Mouse (Mus musculus): Measurements from ENCODE around the gene Prpf38a. TPM values are rescaled to one million over a fixed set of nuclear protein-coding genes. Genes with fewer than 3 reads are reported as not detected.

The Prpf38a gene
- 56.9 and 63.9 TPM in 2 replicates for polyA plus RNA-seq (2015; fragmentation: Nextera tagmentation; extraction: Ambion mirVana)

DNA sequence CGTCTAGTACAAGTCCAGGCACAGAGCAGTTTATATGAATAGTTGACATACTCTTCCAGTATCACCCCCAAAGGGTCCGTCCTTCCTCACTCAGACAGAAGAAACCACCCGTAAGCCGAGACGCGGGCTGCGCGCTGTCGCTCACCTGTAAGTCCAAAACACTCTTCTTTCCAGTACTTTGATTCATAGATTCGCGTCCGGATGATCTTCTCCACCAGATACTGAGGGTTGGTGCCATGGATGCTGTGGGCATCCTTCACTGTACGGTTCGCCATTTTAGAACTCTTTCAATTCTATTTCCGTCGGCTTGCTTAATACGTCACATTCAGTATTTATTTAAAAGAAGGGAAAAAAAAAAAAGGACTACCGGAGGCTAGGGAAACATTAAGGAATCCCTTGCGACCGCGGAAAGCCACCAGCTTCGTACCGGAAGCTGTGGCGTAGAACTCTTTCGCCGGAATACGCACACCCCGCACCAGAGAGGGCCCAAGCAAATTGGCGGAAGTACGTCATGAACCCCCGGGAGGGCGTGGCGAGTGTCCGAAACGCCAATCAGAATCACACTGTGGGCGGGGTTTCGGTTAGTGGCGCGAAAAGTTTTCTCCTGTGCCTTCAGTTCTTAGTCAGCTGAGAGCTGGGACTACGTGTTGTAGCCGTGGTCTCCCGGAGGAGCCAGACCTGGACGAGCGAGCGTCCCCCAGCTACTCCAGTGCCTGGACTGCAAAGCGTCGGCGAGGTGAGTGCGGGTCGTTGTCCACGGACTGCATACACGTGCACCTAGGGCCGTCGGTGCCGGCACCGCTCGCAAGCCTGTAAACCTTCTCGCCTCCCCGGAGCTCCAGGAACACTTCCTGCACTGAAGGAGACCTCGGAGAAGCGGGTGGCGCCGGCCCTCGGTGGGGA is at the start of gene Prpf38a, which contains the start of gene Orc1:
Prpf38a (minus strand) TSS at position 497 of the 903 bp plus-strand sequence.
Orc1 (plus strand) TSS at position 584 of the 903 bp plus-strand sequence.
- H3K4me1 ChIP-seq: peaks cover 25% of the 10 kb centered on the region
- H3K9ac ChIP-seq: peak within 1 kb of the TSS; percentile 86
- peak within 1 kb of the TSS; percentile 91 for H3K4me3 ChIP-seq
- H3K27me3 ChIP-seq (replicated peaks): no peaks in the 10 kb centered on the region
- peak within 1 kb of the TSS; percentile 78 for H3K27ac ChIP-seq (replicated peaks)
- under 1% methylated on average over 64 of the region's 64 CpGs for WGBS
- ATAC-seq (ENCODE audit: extremely low read depth, insufficient number of reproducible peaks, low FRiP score, low TSS enrichment): peak; percentile 96
- peaks cover 25% of the 10 kb centered on the region for H3K36me3 ChIP-seq
- peak within 1 kb of the TSS; percentile 91 for H3K4me2 ChIP-seq
- no peaks in the 10 kb centered on the region for H3K9me3 ChIP-seq

DNA sequence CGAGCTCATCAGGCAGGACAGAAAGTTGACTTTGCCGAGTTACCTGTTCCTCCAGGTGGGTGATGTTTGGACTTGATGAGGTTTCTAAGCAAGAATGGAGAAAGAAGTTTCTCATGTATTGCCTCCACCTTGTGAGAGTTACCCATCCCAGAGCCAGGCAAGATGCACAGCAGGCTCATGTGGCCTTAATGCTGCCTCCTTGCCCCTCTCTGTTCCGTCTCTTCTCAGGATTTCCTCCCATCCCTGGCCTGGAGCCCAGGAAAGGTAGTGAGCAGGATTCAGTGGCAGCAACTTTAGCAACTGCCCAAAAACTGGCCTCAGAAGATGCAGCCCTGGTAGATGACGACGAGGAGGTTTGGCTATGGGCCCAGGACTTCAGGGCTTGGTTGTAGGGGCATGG is 47.9 kb upstream of the Prpf38a start:
- H3K36me3 ChIP-seq: peaks cover 87% of the 10 kb centered on the region
- H3K9ac ChIP-seq: no peak overlapping the region
- H3K4me2 ChIP-seq: no peak overlapping the region
- no peak overlapping the region for H3K27ac ChIP-seq (replicated peaks)
- H3K9me3 ChIP-seq: no peaks in the 10 kb centered on the region
- H3K27me3 ChIP-seq (replicated peaks): no peaks in the 10 kb centered on the region
- ATAC-seq (ENCODE audit: extremely low read depth, insufficient number of reproducible peaks, low FRiP score, low TSS enrichment): no peak
- H3K4me3 ChIP-seq: no peak overlapping the region
- H3K4me1 ChIP-seq: no peaks in the 10 kb centered on the region
- 72% methylated on average over 5 of the region's 5 CpGs for WGBS

DNA sequence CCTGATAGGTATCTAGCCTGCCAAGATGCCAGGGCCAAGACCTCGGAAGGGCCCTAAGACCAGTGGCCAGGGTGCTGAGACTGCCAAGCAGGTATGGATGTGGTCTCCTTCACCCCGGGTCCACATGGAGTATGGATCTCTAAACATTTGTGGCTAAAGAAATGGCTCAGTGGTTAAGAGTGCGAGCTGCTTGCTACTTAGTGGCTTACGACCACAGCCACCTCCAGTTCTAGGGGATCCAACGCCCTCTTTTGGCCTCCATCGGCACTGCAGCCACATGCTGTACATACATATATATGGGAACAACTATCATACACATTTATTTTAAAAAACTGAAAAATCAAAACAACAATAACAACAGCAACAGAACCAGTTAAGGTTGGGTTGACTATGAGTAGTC is 42.4 kb upstream of the Prpf38a start:
- Histone ChIP-seq H3K36me3 (peaks cover 38% of the 10 kb centered on the region), H3K9me3 (no peaks in the 10 kb centered on the region), H3K27ac (replicated peaks) (no peak overlapping the region), H3K4me2 (no peak overlapping the region), H3K4me1 (peaks cover 16% of the 10 kb centered on the region), H3K4me3 (no peak overlapping the region), H3K27me3 (replicated peaks) (no peaks in the 10 kb centered on the region), H3K9ac (no peak overlapping the region)
- ATAC-seq (ENCODE audit: extremely low read depth, insufficient number of reproducible peaks, low FRiP score, low TSS enrichment): no peak
- WGBS: 92% methylated on average over 6 of the region's 6 CpGs

DNA sequence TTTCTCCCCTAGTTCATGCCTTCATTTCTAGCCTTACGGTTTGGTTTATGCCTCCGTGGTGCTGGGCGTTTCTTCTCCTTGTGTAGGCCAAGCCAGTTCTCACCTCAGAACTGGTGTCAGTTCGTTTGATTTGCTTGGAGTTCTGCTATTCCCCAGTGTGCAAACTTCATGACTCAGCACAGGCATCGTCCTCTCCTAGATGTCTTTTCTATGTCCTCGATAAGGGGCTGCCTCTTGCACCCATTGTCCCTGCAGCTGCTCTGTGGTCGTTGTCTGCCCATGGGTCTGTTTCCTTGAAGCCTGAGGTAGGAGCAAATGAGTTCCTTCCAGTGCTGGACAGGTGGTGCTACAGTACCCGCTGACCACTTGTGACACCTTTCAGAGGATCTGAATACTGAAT is 41.4 kb upstream of the Prpf38a start:
- Histone ChIP-seq H3K27ac (replicated peaks) (peak overlapping the region; percentile 85), H3K27me3 (replicated peaks) (no peaks in the 10 kb centered on the region), H3K4me3 (peak overlapping the region; percentile 89), H3K36me3 (peaks cover 28% of the 10 kb centered on the region), H3K9me3 (no peaks in the 10 kb centered on the region), H3K4me1 (peaks cover 16% of the 10 kb centered on the region), H3K9ac (peak overlapping the region; percentile 94), H3K4me2 (peak overlapping the region; percentile 71)
- WGBS: 16% methylated on average over 8 of the region's 8 CpGs
- ATAC-seq (ENCODE audit: extremely low read depth, insufficient number of reproducible peaks, low FRiP score, low TSS enrichment): no peak

DNA sequence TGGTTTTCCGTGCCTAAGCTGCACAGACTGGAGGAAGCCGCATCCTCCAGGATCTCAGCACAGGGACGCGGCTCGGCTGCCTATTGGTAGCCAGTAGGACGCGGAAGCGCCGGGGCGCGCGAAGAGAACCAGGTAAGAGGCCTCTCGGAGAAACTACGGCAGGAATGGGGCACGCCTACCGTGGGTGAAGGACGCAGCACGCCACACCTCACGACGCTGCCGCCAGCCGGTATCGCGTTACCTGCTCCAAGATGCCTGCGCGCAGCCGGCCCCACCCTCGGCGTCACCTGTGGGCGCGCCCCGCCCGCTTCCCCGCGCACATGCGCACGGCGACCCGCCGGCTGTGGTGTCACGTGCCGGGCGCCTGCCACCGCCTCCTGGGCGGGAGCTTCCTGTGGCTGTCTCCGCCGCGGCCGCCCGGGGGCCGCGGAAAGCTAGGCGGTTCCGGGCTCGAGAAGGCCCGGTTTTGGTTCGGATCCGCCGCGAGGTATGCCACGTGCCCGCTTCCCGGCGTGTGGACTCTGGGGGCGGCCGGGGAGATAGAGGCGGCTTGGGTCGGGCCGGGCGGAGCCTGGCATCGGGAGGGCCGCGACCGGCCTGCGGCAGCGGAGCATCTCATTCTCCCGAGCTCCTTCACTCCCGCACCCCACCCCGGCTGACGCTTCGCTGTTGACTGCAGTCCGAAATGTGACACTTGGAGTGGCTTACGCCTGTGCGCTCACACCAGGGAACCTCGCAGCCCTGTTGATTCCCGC is 40.6 kb upstream of the Prpf38a start, which contains the start of gene Cc2d1b:
Cc2d1b (plus strand) TSS at position 354 of the 755 bp plus-strand sequence.
- H3K4me2 ChIP-seq: peak within 1 kb of the TSS; percentile 71
- H3K9ac ChIP-seq: peak within 1 kb of the TSS; percentile 94
- no peaks in the 10 kb centered on the region for H3K9me3 ChIP-seq
- H3K27me3 ChIP-seq (replicated peaks): no peaks in the 10 kb centered on the region
- peaks cover 16% of the 10 kb centered on the region for H3K4me1 ChIP-seq
- peak; percentile 91 for ATAC-seq (ENCODE audit: extremely low read depth, insufficient number of reproducible peaks, low FRiP score, low TSS enrichment)
- H3K27ac ChIP-seq (replicated peaks): peak within 1 kb of the TSS; percentile 85
- WGBS: under 1% methylated on average over 86 of the region's 86 CpGs
- peaks cover 24% of the 10 kb centered on the region for H3K36me3 ChIP-seq
- H3K4me3 ChIP-seq: peak within 1 kb of the TSS; percentile 89

DNA sequence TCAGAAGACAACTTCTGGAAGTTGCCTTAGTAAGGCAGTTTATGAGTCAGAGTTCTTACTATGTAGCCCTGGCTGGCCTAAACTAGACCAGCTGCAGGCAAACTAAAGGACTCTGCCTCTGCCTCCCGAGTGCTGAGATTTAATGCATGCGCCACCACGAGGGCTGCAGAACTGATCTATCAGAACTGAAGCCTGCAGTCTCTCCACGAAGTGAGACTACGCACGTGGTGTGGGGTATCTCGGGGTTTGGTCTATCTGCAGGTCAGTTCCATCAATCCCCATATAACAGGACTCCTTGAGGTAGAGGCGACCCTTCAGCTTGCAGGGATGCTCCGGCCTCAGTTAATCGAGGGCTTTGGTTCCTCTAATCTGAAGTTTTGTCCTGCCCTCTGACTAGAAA is 40.0 kb upstream of the Prpf38a start:
- Histone ChIP-seq H3K36me3 (peaks cover 22% of the 10 kb centered on the region), H3K27ac (replicated peaks) (peak overlapping the region; percentile 85), H3K9me3 (no peaks in the 10 kb centered on the region), H3K4me2 (peak overlapping the region; percentile 71), H3K27me3 (replicated peaks) (no peaks in the 10 kb centered on the region), H3K4me3 (peak overlapping the region; percentile 89), H3K4me1 (peaks cover 16% of the 10 kb centered on the region), H3K9ac (peak overlapping the region; percentile 94)
- 1% methylated on average over 10 of the region's 10 CpGs for WGBS
- no peak for ATAC-seq (ENCODE audit: extremely low read depth, insufficient number of reproducible peaks, low FRiP score, low TSS enrichment)

DNA sequence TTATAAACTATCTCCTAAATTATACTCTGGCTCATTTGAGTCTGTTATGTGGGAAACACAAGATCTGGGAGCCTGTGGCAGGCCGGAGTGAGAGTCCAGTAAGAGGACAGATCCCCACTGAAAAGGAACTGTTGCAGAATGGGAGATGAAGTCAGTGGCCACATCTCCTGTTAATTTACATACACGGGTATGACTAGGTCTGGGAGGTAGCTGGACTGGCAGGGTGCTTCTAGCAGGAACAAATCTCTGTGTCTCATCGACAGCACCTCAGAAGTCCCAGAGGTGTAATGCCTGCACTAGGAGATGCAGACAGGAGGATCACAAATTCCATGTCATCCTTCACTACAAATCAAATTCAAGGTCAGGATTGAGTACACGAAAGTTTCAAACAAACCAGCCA is 39.5 kb upstream of the Prpf38a start:
- Histone ChIP-seq H3K27ac (replicated peaks) (peak overlapping the region; percentile 85), H3K36me3 (peaks cover 21% of the 10 kb centered on the region), H3K27me3 (replicated peaks) (no peaks in the 10 kb centered on the region), H3K4me3 (peak overlapping the region; percentile 89), H3K4me2 (peak overlapping the region; percentile 71), H3K9me3 (no peaks in the 10 kb centered on the region), H3K4me1 (peaks cover 16% of the 10 kb centered on the region), H3K9ac (peak overlapping the region; percentile 94)
- WGBS: 66% methylated on average over 4 of the region's 4 CpGs
- ATAC-seq (ENCODE audit: extremely low read depth, insufficient number of reproducible peaks, low FRiP score, low TSS enrichment): no peak

DNA sequence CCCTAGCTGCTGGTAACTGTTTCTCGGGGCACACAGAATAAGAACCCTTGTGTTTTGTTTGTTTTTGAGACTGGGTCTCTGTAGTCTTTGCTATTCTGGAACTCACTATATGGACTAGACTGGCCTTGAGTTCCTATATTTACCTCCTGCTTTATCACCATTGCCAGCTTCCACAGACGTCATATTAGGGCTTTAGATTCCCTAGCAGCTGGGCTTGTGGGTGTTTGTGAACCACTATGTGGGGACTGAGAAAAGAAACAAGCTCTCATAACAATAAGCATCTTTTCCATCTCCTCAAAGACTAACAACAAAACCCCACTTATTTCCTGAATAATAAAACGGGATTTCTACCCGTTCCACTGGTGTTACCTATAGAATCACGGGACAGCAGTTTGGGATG is 31.8 kb upstream of the Prpf38a start:
- H3K9ac ChIP-seq: no peak overlapping the region
- 81% methylated on average over 5 of the region's 5 CpGs for WGBS
- no peak overlapping the region for H3K27ac ChIP-seq (replicated peaks)
- no peaks in the 10 kb centered on the region for H3K4me1 ChIP-seq
- ATAC-seq (ENCODE audit: extremely low read depth, insufficient number of reproducible peaks, low FRiP score, low TSS enrichment): no peak
- H3K9me3 ChIP-seq: no peaks in the 10 kb centered on the region
- H3K4me2 ChIP-seq: no peak overlapping the region
- H3K4me3 ChIP-seq: no peak overlapping the region
- no peaks in the 10 kb centered on the region for H3K27me3 ChIP-seq (replicated peaks)
- peaks cover 42% of the 10 kb centered on the region for H3K36me3 ChIP-seq

DNA sequence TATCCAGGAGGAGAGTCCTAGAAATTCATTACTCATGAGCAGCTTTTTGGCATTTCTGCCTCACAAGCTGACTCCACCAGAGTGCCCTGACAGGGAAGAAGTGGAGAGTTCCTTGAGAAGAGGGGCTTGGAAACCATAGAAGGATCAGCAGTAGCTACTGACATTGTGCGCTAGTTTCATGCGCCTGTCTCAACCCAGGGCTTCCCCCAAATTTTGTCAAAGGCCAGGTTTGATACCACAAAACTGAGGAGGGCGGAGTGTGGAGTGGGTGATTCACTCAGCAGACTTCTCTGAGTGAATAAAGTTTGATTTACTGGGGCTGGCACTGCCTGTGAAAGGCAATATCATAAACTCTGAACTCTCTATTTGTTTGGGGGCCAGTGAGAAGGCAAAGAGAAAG is 29.5 kb upstream of the Prpf38a start:
- Histone ChIP-seq H3K4me2 (no peak overlapping the region), H3K9me3 (no peaks in the 10 kb centered on the region), H3K36me3 (peaks cover 53% of the 10 kb centered on the region), H3K27me3 (replicated peaks) (no peaks in the 10 kb centered on the region), H3K4me3 (no peak overlapping the region), H3K27ac (replicated peaks) (no peak overlapping the region), H3K9ac (no peak overlapping the region), H3K4me1 (no peaks in the 10 kb centered on the region)
- 94% methylated on average over 3 of the region's 3 CpGs for WGBS
- ATAC-seq (ENCODE audit: extremely low read depth, insufficient number of reproducible peaks, low FRiP score, low TSS enrichment): no peak

DNA sequence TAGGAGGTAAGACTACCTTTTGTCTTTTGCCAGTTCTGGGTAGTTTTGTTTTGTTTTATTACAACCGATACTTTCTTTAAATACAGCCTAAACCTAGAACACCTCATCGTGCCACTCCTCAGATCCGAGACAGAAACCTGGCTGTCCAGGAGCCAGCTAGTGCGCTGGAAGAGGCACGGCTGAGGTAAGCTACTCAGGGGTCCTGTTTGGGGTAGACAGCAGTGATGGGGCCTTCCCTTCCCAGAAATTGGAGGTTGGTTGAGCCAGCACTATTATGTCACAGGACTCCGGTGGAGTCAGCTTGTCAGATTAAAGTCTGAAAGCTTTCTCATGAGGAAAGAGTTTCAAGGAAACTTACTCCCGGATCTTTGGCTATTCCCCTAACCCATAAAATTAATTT is 22.7 kb upstream of the Prpf38a start:
- 92% methylated on average over 7 of the region's 7 CpGs for WGBS
- no peak overlapping the region for H3K4me3 ChIP-seq
- no peak overlapping the region for H3K9ac ChIP-seq
- H3K36me3 ChIP-seq: peaks cover 81% of the 10 kb centered on the region
- no peak overlapping the region for H3K27ac ChIP-seq (replicated peaks)
- no peak for ATAC-seq (ENCODE audit: extremely low read depth, insufficient number of reproducible peaks, low FRiP score, low TSS enrichment)
- H3K27me3 ChIP-seq (replicated peaks): no peaks in the 10 kb centered on the region
- H3K4me1 ChIP-seq: no peaks in the 10 kb centered on the region
- no peak overlapping the region for H3K4me2 ChIP-seq
- peaks cover 4% of the 10 kb centered on the region; the same call in 1 of the 2 replicates for H3K9me3 ChIP-seq

DNA sequence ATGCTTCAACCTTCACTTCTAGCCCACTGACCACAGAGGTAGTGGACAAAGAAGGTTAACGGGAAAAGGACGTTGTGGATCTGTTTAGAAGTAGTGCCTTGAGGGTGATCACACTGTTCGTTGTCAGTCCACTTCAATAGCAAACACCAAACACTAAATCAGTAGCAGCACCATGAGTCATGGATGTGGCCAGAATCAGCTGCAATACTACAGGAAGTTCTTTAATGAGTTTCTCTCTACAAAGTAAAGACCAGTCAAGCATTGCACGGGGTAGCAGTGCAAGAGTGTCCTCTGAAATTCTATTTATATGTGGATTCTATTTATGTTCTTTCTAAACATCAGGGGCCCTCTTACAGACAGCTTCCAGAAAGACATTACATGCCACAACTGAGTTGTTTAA is 19.2 kb upstream of the Prpf38a start:
- 81% methylated on average over 4 of the region's 4 CpGs for WGBS
- no peak overlapping the region for H3K27ac ChIP-seq (replicated peaks)

More for the DNA sequence above, 19.2 kb upstream of the Prpf38a start:
- Histone ChIP-seq H3K4me1 (0 out of 2 replicates have a peak, but pooled peaks cover 2% of the 10 kb centered on the region), H3K9ac (no peak overlapping the region), H3K4me3 (no peak overlapping the region), H3K36me3 (peaks cover 47% of the 10 kb centered on the region), H3K9me3 (peaks cover 4% of the 10 kb centered on the region; the same call in 1 of the 2 replicates), H3K27me3 (replicated peaks) (no peaks in the 10 kb centered on the region), H3K4me2 (no peak overlapping the region)
- ATAC-seq (ENCODE audit: extremely low read depth, insufficient number of reproducible peaks, low FRiP score, low TSS enrichment): no peak

Measured in heart, embryonic 13.5 days (tissue).